Mouse (Mus musculus) cortical plate, adult 2 months (tissue): ENCODE results near the gene Dazap2.

Experiments used
- CTCF ChIP-seq: fragments of 200-500 bp; IDR thresholded peaks from 2 replicates; pipeline ENCODE4 v1.5.1; 2011; ENCODE audit warnings: mild to moderate bottlenecking, control low read depth, low read length; ENCODE audit not compliant: insufficient read depth; ENCODE audit errors: extremely low read depth
- POLR2A ChIP-seq: fragments of 200-500 bp; IDR thresholded peaks from 2 replicates; pipeline ENCODE4 v1.6.1; 2011; ENCODE audit warnings: mild to moderate bottlenecking, low read length, control low read depth; ENCODE audit not compliant: insufficient read depth; ENCODE audit errors: extremely low read depth

DNA sequence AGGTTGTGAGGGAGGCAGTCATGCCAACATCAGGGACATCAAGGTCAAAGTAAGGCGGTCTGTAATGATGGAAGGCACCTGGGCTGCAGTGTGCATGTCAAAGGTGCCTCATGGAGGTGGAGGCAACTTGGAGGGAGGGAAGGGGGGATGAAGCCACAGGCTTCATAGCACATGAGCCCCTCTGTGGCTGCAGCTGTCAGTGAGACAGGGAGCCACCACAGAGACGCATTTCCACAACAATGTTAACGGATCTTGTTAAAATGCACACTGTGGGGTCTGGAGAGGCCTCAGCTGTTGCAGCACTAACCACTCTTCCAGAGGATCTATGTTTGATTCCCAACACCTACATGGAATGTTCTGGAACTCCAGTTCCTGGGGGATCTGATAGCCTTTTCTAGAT, 15.0 kb downstream of the Dazap2 start:
- TF ChIP-seq POLR2A, result no peak
- TF ChIP-seq CTCF, result no peak
